Mouse (Mus musculus) liver, adult 2 months (tissue): Measurements from ENCODE around the gene Ntn1. TPM values are rescaled to one million over a fixed set of nuclear protein-coding genes. Genes with fewer than 3 reads are reported as not detected.

Experiments
- DNase-seq: peaks from one replicate; pipeline ENCODE4 v3.0.0-alpha.2; 2011; ENCODE audit warnings: low read depth, low spot score; ENCODE audit errors: extremely low read depth
- H3K27ac ChIP-seq: fragments of 200-500 bp; replicated peaks from 2 replicates; pipeline ENCODE4 v1.5.1; 2012; ENCODE audit warnings: low read depth, mild to moderate bottlenecking, control low read depth, inconsistent platforms, low read length; ENCODE audit not compliant: insufficient read depth
- H3K27me3 ChIP-seq: fragments of 200-500 bp; 2 replicates; pipeline ENCODE4 v1.6.1; 2012; ENCODE audit warnings: mild to moderate bottlenecking, moderate library complexity, low read length, inconsistent platforms; ENCODE audit not compliant: control insufficient read depth, insufficient read depth
- H3K36me3 ChIP-seq: fragments of 200-500 bp; 2 replicates; pipeline ENCODE4 v1.6.1; 2012; ENCODE audit warnings: low read length, inconsistent platforms; ENCODE audit not compliant: control insufficient read depth, insufficient read depth
- H3K4me1 ChIP-seq: fragments of 200-500 bp; 2 replicates; pipeline ENCODE4 v1.6.1; 2011; ENCODE audit warnings: low read length; ENCODE audit not compliant: control insufficient read depth, insufficient read depth
- H3K4me3 ChIP-seq: fragments of 200-500 bp; 2 replicates; pipeline ENCODE4 v1.5.1; 2011; ENCODE audit warnings: low read depth, mild to moderate bottlenecking, control low read depth, low read length, moderate library complexity; ENCODE audit not compliant: insufficient read depth
- H3K79me2 ChIP-seq: fragments of 200-500 bp; 2 replicates; pipeline ENCODE4 v1.6.1; 2012; ENCODE audit warnings: inconsistent platforms, mild to moderate bottlenecking, low read length, moderate library complexity; ENCODE audit not compliant: control insufficient read depth, insufficient read depth
- H3K9ac ChIP-seq: fragments of 200-500 bp; 2 replicates; pipeline ENCODE4 v1.6.1; 2012; ENCODE audit warnings: low read depth, mild to moderate bottlenecking, control low read depth, inconsistent platforms, low read length
- CTCF ChIP-seq: fragments of 200-500 bp; IDR thresholded peaks from 2 replicates; pipeline ENCODE4 v1.5.1; 2011; ENCODE audit warnings: low read depth, low read length, control low read depth
- POLR2A ChIP-seq: fragments of 200-500 bp; IDR thresholded peaks from 2 replicates; pipeline ENCODE4 v1.6.1; 2011; ENCODE audit warnings: low read length, control low read depth; ENCODE audit not compliant: insufficient read depth; ENCODE audit errors: extremely low read depth
- WGBS: fragments of 180-500 bp; shearing (Covaris S2); methylation state at CpG from one replicate; pipeline ENCODE4 v1.1.7; 2018; 5-methylcytosine and 5-hydroxymethylcytosine counted together
- polyA plus RNA-seq: library from polyadenylated mRNA; depleted of rRNA; stranded (reverse); fragments of >200 nt; gene quantifications from 2 replicates; pipeline ENCODE4 v1.2.3, GENCODE M21; 2012
- total RNA-seq: library from RNA; depleted of rRNA; stranded (reverse); fragments of >200 nt; gene quantifications from 2 replicates; pipeline ENCODE4 v1.2.3, GENCODE M21; 2014

The Ntn1 gene
- total and polyA plus RNA-seq, 2 experiments: 4.9 to 5.5 TPM

DNA sequence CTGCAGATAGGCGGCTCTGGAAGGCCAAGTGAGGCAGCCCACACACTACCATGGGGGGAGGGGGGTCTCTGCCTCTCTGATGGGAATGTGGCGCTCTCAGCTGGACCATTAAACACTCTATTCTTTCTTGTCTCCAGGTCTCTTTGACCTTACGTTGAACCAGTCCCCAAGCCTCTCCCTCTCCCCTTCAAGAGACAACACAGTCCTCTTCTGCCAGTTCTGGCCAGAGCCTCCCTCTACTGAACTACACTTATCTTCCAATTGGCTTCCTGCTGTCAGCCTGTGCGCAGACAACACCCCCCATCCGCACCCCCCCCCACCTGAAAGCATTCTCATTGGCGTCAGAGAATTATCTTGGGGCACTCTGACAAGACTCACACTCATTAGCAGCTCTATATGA is 48.4 kb downstream of the Ntn1 start:
- peak; percentile 18 for DNase-seq
- Histone ChIP-seq H3K9ac (no peak overlapping the region), H3K27me3 (no peaks in the 10 kb centered on the region), H3K4me1 (no peaks in the 10 kb centered on the region), H3K27ac (no peak overlapping the region; the same call in 1 of the 2 replicates), H3K36me3 (no peaks in the 10 kb centered on the region), H3K4me3 (no peak overlapping the region), H3K79me2 (no peaks in the 10 kb centered on the region)
- WGBS: 56% methylated on average over 6 of the region's 6 CpGs
- TF ChIP-seq POLR2A (no peak), CTCF (no peak)

- no peak for TF ChIP-seq POLR2A
- no peak for TF ChIP-seq CTCF
- no peak overlapping the region for H3K4me3 ChIP-seq
- H3K9ac ChIP-seq: no peak overlapping the region
- no peaks in the 10 kb centered on the region for H3K79me2 ChIP-seq
- no peak overlapping the region for H3K27ac ChIP-seq
- H3K4me1 ChIP-seq: no peaks in the 10 kb centered on the region
- DNase-seq: no peak
- H3K27me3 ChIP-seq: no peaks in the 10 kb centered on the region
- 85% methylated on average over 12 of the region's 12 CpGs for WGBS
- H3K36me3 ChIP-seq: no peaks in the 10 kb centered on the region
These were observed 51.8 kb downstream of the Ntn1 start for GRCm38 (mm10) chr11:68348851-68349250.

DNA sequence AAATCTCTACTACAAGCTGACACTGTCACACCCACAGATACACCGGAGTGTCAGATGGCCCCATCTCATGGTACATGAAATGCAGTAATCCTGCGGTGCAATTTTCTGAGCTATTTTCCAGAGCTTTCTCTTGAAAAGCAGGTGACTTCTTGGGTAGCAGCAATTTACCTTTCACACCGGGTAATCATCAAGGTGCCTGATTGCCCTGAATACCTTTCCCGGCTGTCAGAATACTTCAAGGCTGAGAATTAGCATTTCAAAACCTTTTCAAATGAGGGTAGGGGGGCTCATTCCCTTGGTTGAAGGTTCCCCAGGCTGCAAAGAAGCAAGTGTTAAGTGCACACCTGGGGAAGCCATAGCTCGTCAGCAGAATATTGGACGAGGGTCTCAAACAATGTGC is 52.5 kb downstream of the Ntn1 start:
- DNase-seq: no peak
- WGBS: 56% methylated on average over 6 of the region's 6 CpGs
- H3K79me2 ChIP-seq: no peaks in the 10 kb centered on the region
- no peaks in the 10 kb centered on the region for H3K4me1 ChIP-seq
- H3K27ac ChIP-seq: no peak overlapping the region
- no peaks in the 10 kb centered on the region for H3K36me3 ChIP-seq
- TF ChIP-seq POLR2A: no peak
- TF ChIP-seq CTCF: no peak
- H3K9ac ChIP-seq: no peak overlapping the region
- no peaks in the 10 kb centered on the region for H3K27me3 ChIP-seq
- no peak overlapping the region for H3K4me3 ChIP-seq

DNA sequence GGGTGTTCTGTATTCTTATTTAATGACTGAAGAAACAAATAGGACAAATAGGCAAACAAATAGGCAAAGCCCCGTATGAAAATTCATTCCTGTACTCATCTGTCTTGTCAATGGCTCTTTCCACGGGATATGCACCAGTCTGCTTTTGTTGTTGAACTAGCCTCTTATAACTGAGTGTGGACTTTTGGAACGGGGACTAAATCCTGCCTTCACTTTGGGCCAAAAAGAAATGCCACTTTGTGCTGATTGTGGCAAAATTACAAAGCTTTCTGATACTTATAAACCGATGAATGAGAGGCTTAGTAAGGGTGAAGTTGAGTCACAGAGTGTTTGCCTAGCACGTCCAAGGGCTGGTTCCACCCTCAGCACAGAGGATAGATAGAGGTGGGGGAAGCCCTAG is 53.1 kb downstream of the Ntn1 start:
- H3K9ac ChIP-seq: no peak overlapping the region
- H3K27me3 ChIP-seq: no peaks in the 10 kb centered on the region
- no peaks in the 10 kb centered on the region for H3K4me1 ChIP-seq
- H3K36me3 ChIP-seq: no peaks in the 10 kb centered on the region
- TF ChIP-seq CTCF: no peak
- TF ChIP-seq POLR2A: no peak
- no peaks in the 10 kb centered on the region for H3K79me2 ChIP-seq
- no peak overlapping the region for H3K4me3 ChIP-seq
- WGBS: 73% methylated on average over 5 of the region's 5 CpGs
- DNase-seq: no peak
- no peak overlapping the region for H3K27ac ChIP-seq

- H3K27ac ChIP-seq: no peak overlapping the region
- TF ChIP-seq CTCF (no peak), POLR2A (no peak)
- no peak for DNase-seq
- H3K36me3 ChIP-seq: no peaks in the 10 kb centered on the region
- 90% methylated on average over 5 of the region's 5 CpGs for WGBS
- H3K4me3 ChIP-seq: no peak overlapping the region
- no peaks in the 10 kb centered on the region for H3K79me2 ChIP-seq
- H3K9ac ChIP-seq: no peak overlapping the region
- no peaks in the 10 kb centered on the region for H3K4me1 ChIP-seq
- H3K27me3 ChIP-seq: no peaks in the 10 kb centered on the region
These were observed 54.5 kb downstream of the Ntn1 start for GRCm38 (mm10) chr11:68346099-68346498.

GRCm38 (mm10) chr11:68344221-68344620 is 56.4 kb downstream of the Ntn1 start:
- TF ChIP-seq POLR2A (no peak), CTCF (no peak)
- peak; percentile 32 for DNase-seq
- Histone ChIP-seq H3K27me3 (no peaks in the 10 kb centered on the region), H3K9ac (no peak overlapping the region), H3K4me3 (no peak overlapping the region), H3K36me3 (no peaks in the 10 kb centered on the region), H3K79me2 (no peaks in the 10 kb centered on the region), H3K4me1 (no peaks in the 10 kb centered on the region), H3K27ac (0 out of 2 replicates have a peak overlapping the region, but pooled peaks have one; percentile 15)
- WGBS: 65% methylated on average over 9 of the region's 9 CpGs
